Mouse (Mus musculus): ENCODE results near the gene Mrpl58.
"Not testable (repeated sequence)": the region's sequence is repeated elsewhere in the genome, so short reads cannot be mapped to it uniquely, and the experiment has no call there.

Mrpl58 gene

DNA sequence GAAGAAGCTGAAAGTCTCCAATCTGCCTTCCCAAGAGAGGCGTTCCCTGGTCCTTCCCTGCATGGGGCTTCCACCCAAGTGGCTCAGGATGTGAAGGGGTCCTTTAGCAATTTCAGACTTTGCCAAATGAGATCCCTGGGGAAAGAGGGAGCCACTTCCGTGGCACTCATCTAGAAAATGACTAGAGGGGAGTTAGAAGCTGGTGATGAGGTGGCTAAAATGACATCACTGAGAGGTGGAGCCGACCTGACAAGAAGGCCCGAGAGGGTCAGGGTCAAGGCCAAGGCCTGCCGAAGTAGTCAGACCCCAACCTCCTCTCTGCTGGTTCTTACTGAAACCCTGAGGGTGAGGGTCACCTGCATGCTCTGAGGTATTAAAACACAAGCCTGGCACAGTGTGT lies 20.7 kb upstream of the Mrpl58 start:
- no peak for DNase-seq (ENCODE audit: low spot score)

- peak; percentile 84 for DNase-seq (ENCODE audit: low spot score)
These were observed 19.7 kb upstream of the Mrpl58 start for GRCm38 (mm10) chr11:115383701-115384474.

DNA sequence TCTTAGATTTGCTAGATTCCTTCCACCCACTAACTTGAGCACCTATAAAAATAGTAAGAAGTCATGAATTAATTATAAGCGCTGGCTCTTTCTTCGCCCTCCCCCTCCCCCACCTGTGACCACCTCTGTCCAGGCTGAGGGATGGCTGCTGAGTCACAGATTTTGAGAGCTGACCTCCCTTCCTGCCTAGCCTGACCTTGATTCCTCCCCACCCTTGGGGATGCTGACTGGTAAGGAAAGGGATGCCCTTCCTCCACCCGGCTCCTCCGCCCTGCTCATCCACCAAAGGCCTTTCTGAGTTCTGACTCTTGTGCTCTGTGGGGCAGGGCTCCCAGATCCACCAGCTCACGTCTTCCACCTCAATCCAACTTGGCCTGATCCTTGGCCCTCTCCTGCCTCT lies 19.0 kb upstream of the Mrpl58 start:
- no peak for DNase-seq (ENCODE audit: low spot score)

GRCm38 (mm10) chr11:115386859-115387258 lies 16.7 kb upstream of the Mrpl58 start:
- not testable (repeated sequence) for DNase-seq (ENCODE audit: low spot score)

DNA sequence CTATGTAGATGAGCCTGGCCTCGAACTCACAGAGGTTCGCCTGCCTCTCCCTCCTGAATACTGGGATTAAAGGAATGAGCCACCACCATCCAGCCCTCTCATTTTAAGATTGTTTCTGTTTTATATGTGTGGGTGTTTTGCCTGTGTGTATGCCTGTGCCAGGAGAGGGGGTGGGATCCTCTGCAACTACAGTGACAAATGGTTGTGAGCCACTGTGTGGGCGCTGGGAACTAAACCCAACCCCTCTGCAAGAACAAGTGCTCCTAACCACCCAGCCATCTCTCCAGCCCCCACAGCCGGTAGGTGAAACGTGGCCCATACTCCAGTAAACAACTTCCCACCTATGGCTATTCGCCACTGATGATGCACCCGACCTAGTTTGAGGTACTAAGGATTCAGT lies 12.2 kb upstream of the Mrpl58 start:
- DNase-seq (ENCODE audit: low spot score), result no peak

DNA sequence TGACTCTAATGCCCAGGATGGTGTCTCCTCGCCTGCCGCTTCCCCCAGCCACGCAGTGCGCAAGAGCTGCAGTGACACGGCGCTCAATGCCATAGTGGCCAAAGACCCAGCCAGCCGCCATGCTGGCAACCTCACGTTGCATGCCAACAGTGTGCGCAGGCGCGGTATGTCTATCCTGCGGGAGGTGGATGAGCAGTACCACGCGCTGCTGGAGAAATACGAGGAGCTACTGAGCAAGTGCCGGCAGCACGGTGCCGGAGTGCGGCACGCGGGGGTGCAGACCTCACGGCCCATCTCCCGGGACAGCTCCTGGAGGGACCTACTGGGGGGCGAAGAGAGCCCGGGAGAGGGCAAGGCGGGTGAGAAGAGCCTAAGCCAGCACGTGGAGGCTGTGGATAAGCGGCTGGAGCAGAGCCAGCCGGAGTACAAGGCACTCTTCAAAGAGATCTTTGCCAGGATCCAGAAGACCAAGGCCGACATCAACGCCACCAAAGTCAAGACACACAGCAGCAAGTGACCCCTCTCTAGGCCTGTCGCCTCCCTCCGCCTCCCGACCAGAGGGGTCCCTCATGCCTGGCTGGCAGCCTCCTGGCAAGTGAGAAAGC lies 9.7 kb upstream of the Mrpl58 start:
- DNase-seq (ENCODE audit: low spot score), result peak; percentile 44

GRCm38 (mm10) chr11:115398085-115398484 lies 5.5 kb upstream of the Mrpl58 start:
- no peak for DNase-seq (ENCODE audit: low spot score)

DNA sequence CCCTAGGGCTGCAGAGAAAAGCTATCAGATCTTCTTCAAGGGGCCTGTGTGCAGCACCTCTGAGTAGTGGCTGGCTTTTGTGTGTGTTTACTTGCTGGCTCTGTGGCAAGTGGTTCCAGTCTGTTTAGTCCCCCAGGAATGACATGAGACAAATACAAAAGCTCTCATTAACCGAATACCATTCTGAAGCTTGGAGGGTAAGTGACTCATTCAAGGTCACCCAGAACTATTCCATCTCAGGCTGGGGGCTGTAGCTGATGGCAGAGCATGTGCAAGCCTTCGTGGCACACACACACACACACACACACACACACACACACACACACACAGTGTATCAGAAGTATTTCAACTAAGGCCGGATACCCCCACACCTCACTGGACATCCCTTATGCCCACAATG lies 3.4 kb upstream of the Mrpl58 start:
- DNase-seq (ENCODE audit: low spot score), result no peak

DNA sequence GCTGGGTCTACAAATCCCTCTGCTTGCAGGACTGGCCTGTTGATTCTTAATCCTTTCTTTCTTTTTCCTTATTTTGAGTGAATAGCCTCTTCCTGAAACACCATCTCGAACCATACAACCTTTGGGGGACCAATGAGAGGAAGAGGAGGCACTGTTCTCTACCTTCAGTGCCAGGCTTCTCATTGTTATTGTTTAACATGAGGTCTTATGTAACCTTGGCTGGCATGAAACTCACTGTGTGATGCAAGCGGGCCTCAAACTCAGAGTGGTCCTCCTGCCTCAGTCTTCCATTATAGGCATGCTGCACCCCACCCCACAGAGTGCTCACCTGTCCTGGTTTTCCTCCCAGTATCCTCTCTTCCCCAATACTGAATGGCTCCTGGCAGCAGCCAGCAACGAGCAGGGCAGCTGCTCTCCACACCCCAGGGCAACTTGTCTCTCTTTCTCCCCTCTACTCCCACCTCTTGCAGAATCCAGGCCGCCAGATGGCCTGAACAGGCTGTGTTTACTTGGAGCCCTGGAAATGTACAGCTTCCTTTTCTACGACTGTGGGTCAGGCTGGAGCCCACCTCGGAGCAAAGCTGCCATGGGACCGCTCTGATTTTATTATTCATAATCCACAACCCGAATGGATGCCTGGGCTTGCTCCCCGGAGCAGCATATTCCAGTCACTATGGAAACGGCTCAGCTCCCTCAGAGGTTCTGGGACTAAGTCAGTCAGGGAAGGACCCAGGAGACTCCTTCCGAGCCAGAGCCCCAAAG lies 2.7 kb upstream of the Mrpl58 start:
- no peak for DNase-seq (ENCODE audit: low spot score)

- DNase-seq (ENCODE audit: low spot score), result no peak
These were observed 2.2 kb downstream of the Mrpl58 start for GRCm38 (mm10) chr11:115405723-115406122.

- DNase-seq (ENCODE audit: low spot score), result no peak
These were observed 3.4 kb downstream of the Mrpl58 start for GRCm38 (mm10) chr11:115406858-115407401.

DNA sequence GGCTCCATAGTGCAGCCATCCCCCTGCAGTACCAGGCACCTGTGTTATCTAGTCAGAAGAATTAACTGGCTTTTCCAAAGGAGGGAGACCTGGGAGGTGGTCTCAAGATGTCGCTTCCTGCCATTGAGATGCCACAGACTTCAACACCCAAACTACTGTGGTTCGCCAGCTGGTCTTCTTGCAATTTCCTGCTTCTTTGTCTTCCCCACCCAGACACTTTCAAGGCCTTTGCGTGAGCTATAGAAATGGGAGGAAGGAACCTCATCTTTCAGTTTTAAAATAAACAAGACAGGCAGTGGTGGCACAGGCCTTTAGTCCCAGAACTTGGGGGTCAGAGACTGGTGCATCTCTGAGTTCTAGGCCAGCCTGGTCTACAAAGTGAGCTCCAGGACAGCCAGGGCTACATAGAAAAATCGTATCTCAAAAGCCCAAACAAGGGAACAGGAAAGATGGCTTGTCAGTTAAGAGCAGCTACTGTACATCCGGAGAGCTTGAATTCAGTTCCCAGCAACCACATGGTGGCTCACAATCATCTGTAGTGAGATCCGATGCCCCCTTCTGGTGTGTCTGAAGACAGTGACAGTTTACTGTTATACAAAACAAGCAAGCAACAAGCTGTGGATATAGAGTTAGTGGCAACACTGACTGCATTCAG lies 4.8 kb downstream of the Mrpl58 start:
- no peak for DNase-seq (ENCODE audit: low spot score)

GRCm38 (mm10) chr11:115409556-115409955 lies 6.0 kb downstream of the Mrpl58 start:
- DNase-seq (ENCODE audit: low spot score), result no peak

DNA sequence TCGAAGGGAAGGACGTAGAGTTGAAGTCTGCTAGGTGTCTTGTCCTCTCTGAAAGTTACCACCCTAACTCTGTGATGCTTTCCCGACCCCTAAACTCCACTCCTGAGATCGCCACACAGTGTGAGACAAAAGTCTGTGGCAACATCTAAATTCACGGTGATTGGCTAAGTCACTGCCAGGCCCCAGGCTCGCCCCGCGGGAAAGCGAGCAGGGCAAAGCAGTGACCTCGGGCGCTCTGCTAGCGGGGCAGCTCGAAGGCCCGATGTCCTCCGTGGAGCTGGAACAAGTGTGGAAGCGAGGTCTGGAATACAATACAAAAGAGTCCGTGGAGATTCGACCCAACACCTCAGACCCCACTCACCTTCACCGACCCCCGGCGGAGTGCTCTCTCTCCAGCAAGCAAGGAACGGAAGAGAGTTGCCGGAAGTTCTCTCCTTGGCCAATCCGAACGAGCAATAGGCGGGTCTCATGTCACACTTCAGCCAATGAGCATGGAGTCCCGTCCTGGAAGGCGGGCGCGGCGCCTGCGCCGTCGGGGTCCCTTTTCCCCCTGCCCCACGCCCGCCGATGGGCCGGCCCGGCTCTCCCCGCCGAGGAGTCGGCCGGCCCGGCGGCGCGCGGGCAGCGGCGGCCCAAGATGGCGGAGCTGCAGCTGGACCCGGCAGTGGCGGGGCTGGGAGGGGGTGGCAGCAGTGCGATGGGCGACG lies 16.1 kb downstream of the Mrpl58 start, which contains the start of the genes Atp5h and Kctd2:
Gene Atp5h, minus strand, starts transcription at position 432 of the 707 bp plus-strand sequence.
Gene Kctd2, plus strand, starts transcription at position 598 of the 707 bp plus-strand sequence.
- DNase-seq (ENCODE audit: low spot score), result peak; percentile 94

DNA sequence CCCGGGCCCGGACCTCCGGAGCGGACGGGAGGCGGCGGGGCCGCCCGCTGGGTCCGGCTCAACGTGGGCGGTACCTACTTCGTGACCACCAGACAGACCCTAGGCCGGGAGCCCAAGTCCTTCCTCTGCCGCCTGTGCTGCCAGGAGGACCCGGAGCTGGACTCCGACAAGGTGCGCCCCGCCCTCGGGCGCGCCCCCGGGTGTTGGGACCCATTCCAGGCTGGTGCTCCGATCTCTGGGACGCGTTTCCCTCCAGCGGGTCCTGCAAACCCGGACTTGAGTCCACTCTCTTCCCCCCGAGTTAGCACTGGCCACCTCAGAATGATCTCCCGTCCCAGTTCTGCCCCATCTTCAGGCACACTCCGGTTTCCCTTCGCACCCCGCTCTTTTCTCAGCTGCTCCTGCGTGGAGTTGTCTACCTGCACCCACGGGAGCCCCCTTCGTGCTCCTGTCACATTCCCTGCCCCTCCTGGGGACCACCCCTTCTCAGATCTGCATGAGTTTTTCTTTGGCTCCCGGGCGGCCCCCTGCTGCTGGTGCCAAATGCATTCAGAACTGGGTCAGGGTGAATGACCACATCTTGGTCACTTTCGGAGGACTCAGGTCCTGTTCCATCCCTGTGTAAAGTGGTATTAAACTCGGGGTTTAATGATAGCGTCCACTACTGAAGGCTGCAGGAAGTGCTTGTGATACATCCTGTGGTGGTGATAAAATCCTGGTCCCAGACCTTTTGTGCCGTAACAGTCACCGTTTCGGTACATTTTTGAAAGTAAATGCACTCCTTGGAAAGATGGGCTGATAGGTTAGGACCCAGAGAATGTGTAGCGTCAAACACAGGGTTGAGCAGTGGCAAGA lies 17.0 kb downstream of the Mrpl58 start:
- DNase-seq (ENCODE audit: low spot score), result peak; percentile 85

DNA sequence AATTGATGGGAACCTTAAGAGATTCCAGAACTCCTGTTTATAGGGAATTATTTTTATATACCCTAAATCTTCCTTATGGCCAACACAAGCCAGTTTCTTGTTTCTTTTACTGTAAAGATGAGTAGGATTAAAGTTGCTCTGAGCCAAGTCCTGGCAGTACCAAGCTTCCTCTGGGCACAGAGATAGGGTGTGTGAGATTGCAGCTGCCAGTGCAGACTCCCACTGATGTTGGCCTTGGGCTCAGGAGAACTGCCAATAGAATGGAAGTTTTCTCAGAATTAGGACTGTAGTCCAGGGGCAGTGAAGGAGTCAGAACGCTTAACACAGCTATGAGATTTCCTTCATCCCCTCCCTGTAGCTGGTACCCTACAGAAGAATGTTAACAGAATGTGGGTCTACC lies 17.8 kb downstream of the Mrpl58 start:
- no peak for DNase-seq (ENCODE audit: low spot score)

GRCm38 (mm10) chr11:115421972-115422371 lies 18.4 kb downstream of the Mrpl58 start:
- no peak for DNase-seq (ENCODE audit: low spot score)

DNA sequence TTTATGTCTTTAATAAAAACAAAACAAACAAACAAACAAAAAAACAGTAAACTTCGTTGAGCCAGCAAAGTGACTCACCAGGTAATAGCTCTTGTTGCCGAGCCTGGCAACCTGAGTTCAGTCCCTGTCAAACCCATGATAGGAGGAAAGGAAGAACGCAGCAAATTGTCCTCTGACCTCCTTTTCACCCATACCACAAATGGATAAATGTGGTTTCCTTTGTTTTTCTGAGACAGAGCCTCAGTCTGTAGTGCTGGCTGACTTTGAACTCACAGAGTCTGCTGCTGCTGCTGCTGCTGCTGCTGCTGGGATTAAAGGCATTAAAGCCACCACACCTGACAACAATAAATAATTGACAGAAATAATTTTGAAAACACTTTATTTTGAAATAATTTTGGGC lies 19.5 kb downstream of the Mrpl58 start:
- DNase-seq (ENCODE audit: low spot score), result no peak

DNA sequence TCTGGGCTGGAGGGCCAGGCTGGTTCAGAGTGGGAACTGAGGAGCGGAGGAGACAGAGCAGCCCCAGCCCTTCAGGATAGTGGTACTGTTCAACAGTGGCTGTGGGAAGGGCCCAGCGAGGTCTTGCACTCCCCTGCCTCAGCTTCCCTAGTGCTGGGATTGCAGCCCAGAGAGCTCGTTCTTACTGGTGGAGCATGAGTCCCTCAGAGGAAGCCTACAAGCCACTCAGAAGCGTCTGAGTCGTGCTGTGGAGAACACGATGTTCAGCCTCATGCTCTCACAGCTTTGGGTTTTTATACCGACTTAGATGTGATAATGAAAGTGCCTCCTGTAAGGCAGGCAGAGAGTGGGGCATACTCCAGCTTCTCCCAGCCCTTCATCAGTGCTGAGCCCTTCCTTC lies 21.1 kb downstream of the Mrpl58 start:
- DNase-seq (ENCODE audit: low spot score), result no peak

DNA sequence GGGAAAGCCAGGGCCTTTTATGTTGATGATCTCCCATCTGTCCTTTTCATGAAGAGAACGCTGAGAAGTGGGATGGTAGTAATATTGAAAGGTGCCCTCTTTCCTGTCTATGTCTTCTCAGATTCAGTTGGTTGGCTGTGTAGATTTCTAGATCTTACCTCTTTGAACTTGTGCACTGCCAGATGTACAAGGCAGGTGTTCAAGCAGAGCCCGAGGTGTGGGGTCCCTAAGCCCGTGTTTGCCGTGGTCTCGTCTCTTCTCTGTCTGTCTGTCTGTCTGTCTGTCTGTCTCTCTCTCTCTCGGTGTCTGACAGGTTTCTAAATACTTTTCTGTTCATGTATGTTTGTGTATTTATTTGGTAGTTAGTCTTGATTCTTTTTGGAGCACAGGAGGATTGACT lies 22.1 kb downstream of the Mrpl58 start:
- no peak for DNase-seq (ENCODE audit: low spot score)
